Mouse (Mus musculus): Measurements from ENCODE around the gene Gbx1. TPM values are rescaled to one million over a fixed set of nuclear protein-coding genes. Genes with fewer than 3 reads are reported as not detected.

Gbx1 gene
- polyA plus RNA-seq, 1 experiment from 2014 or later: not detected

- peaks cover 13% of the 10 kb centered on the region for H3K36me3 ChIP-seq (ENCODE audit: control insufficient read depth, insufficient read depth, low read length)
- peak overlapping the region; percentile 74 for H3K27ac ChIP-seq (ENCODE audit: low read length)
- no peaks in the 10 kb centered on the region for H3K9me3 ChIP-seq (replicated peaks; ENCODE audit: control insufficient read depth, low read length)
- H3K27me3 ChIP-seq (ENCODE audit: control insufficient read depth, insufficient read depth, low read length): no peaks in the 10 kb centered on the region
- peak overlapping the region; percentile 53 for H3K4me3 ChIP-seq (replicated peaks; ENCODE audit: low read length)
- WGBS: 64% methylated on average over 6 of the region's 6 CpGs
- ATAC-seq (ENCODE audit: insufficient read depth, low FRiP score): peak; percentile 79; the same call in 1 of the 2 replicates
- H3K4me1 ChIP-seq (ENCODE audit: control insufficient read depth, insufficient read depth, low read length): peaks cover 26% of the 10 kb centered on the region
- H3K9ac ChIP-seq (ENCODE audit: low read length): peak overlapping the region; percentile 56
- H3K4me2 ChIP-seq (ENCODE audit: low read depth, low read length): peak overlapping the region; percentile 67
Observed at GRCm38 (mm10) chr5:24475476-24476241, 51.3 kb downstream of the Gbx1 start.

- H3K4me2 ChIP-seq (ENCODE audit: low read depth, low read length): peak overlapping the region; percentile 67
- H3K36me3 ChIP-seq (ENCODE audit: control insufficient read depth, insufficient read depth, low read length): peaks cover 5% of the 10 kb centered on the region; the same call in 1 of the 2 replicates
- H3K9ac ChIP-seq (ENCODE audit: low read length): peak overlapping the region; percentile 76
- H3K4me3 ChIP-seq (replicated peaks; ENCODE audit: low read length): peak overlapping the region; percentile 53
- H3K27ac ChIP-seq (ENCODE audit: low read length): peak overlapping the region; percentile 81
- no peaks in the 10 kb centered on the region for H3K27me3 ChIP-seq (ENCODE audit: control insufficient read depth, insufficient read depth, low read length)
- ATAC-seq (ENCODE audit: insufficient read depth, low FRiP score): no peak
- WGBS: 8% methylated on average over 67 of the region's 67 CpGs
- H3K9me3 ChIP-seq (replicated peaks; ENCODE audit: control insufficient read depth, low read length): no peaks in the 10 kb centered on the region
- H3K4me1 ChIP-seq (ENCODE audit: control insufficient read depth, insufficient read depth, low read length): peaks cover 26% of the 10 kb centered on the region
Observed at GRCm38 (mm10) chr5:24474723-24475261, 52.2 kb downstream of the Gbx1 start.

GRCm38 (mm10) chr5:24474025-24474722 lies 52.8 kb downstream of the Gbx1 start:
- Histone ChIP-seq H3K36me3 (ENCODE audit: control insufficient read depth, insufficient read depth, low read length) (peaks cover 5% of the 10 kb centered on the region; the same call in 1 of the 2 replicates), H3K9ac (ENCODE audit: low read length) (peak overlapping the region; percentile 76), H3K4me3 (replicated peaks; ENCODE audit: low read length) (peak overlapping the region; percentile 53), H3K4me1 (ENCODE audit: control insufficient read depth, insufficient read depth, low read length) (peaks cover 26% of the 10 kb centered on the region), H3K4me2 (ENCODE audit: low read depth, low read length) (peak overlapping the region; percentile 67), H3K27ac (ENCODE audit: low read length) (peak overlapping the region; percentile 81), H3K9me3 (replicated peaks; ENCODE audit: control insufficient read depth, low read length) (no peaks in the 10 kb centered on the region), H3K27me3 (ENCODE audit: control insufficient read depth, insufficient read depth, low read length) (no peaks in the 10 kb centered on the region)
- ATAC-seq (ENCODE audit: insufficient read depth, low FRiP score): peak; percentile 48; the same call in 1 of the 2 replicates
- WGBS: 8% methylated on average over 76 of the region's 77 CpGs

GRCm38 (mm10) chr5:24472884-24473619 lies 54.0 kb downstream of the Gbx1 start:
- Histone ChIP-seq H3K27ac (ENCODE audit: low read length) (peak overlapping the region; percentile 54), H3K9me3 (replicated peaks; ENCODE audit: control insufficient read depth, low read length) (no peaks in the 10 kb centered on the region), H3K4me1 (ENCODE audit: control insufficient read depth, insufficient read depth, low read length) (peaks cover 26% of the 10 kb centered on the region), H3K4me2 (ENCODE audit: low read depth, low read length) (peak overlapping the region; percentile 17; the same call in 1 of the 2 replicates), H3K27me3 (ENCODE audit: control insufficient read depth, insufficient read depth, low read length) (no peaks in the 10 kb centered on the region), H3K9ac (ENCODE audit: low read length) (0 out of 2 replicates have a peak overlapping the region, but pooled peaks have one; percentile 26), H3K36me3 (ENCODE audit: control insufficient read depth, insufficient read depth, low read length) (peaks cover 4% of the 10 kb centered on the region; the same call in 1 of the 2 replicates), H3K4me3 (replicated peaks; ENCODE audit: low read length) (no peak overlapping the region)
- no peak for ATAC-seq (ENCODE audit: insufficient read depth, low FRiP score)
- 46% methylated on average over 7 of the region's 7 CpGs for WGBS

GRCm38 (mm10) chr5:24470600-24470999 lies 56.4 kb downstream of the Gbx1 start:
- Histone ChIP-seq H3K9ac (ENCODE audit: low read length) (no peak overlapping the region), H3K27me3 (ENCODE audit: control insufficient read depth, insufficient read depth, low read length) (no peaks in the 10 kb centered on the region), H3K9me3 (replicated peaks; ENCODE audit: control insufficient read depth, low read length) (no peaks in the 10 kb centered on the region), H3K4me1 (ENCODE audit: control insufficient read depth, insufficient read depth, low read length) (peaks cover 22% of the 10 kb centered on the region), H3K4me2 (ENCODE audit: low read depth, low read length) (no peak overlapping the region), H3K27ac (ENCODE audit: low read length) (no peak overlapping the region), H3K36me3 (ENCODE audit: control insufficient read depth, insufficient read depth, low read length) (no peaks in the 10 kb centered on the region), H3K4me3 (replicated peaks; ENCODE audit: low read length) (no peak overlapping the region)
- peak; percentile 31; the same call in 1 of the 2 replicates for ATAC-seq (ENCODE audit: insufficient read depth, low FRiP score)
- WGBS: 8% methylated on average over 5 of the region's 5 CpGs

GRCm38 (mm10) chr5:24466762-24467161 lies 60.2 kb downstream of the Gbx1 start:
- H3K36me3 ChIP-seq (ENCODE audit: control insufficient read depth, insufficient read depth, low read length): no peaks in the 10 kb centered on the region
- H3K27me3 ChIP-seq (ENCODE audit: control insufficient read depth, insufficient read depth, low read length): no peaks in the 10 kb centered on the region
- no peak for ATAC-seq (ENCODE audit: insufficient read depth, low FRiP score)
- 68% methylated on average over 12 of the region's 12 CpGs for WGBS
- H3K9ac ChIP-seq (ENCODE audit: low read length): no peak overlapping the region
- no peaks in the 10 kb centered on the region for H3K9me3 ChIP-seq (replicated peaks; ENCODE audit: control insufficient read depth, low read length)
- H3K4me1 ChIP-seq (ENCODE audit: control insufficient read depth, insufficient read depth, low read length): 0 out of 2 replicates have a peak, but pooled peaks cover 4% of the 10 kb centered on the region
- H3K27ac ChIP-seq (ENCODE audit: low read length): no peak overlapping the region
- no peak overlapping the region for H3K4me3 ChIP-seq (replicated peaks; ENCODE audit: low read length)
- H3K4me2 ChIP-seq (ENCODE audit: low read depth, low read length): no peak overlapping the region

GRCm38 (mm10) chr5:24455613-24456012 lies 71.4 kb downstream of the Gbx1 start:
- H3K27ac ChIP-seq (ENCODE audit: low read length): peak overlapping the region; percentile 7; the same call in 1 of the 2 replicates
- no peak overlapping the region for H3K4me2 ChIP-seq (ENCODE audit: low read depth, low read length)
- H3K4me1 ChIP-seq (ENCODE audit: control insufficient read depth, insufficient read depth, low read length): peaks cover 41% of the 10 kb centered on the region
- 0 out of 2 replicates have a peak overlapping the region, but pooled peaks have one; percentile 6 for H3K9ac ChIP-seq (ENCODE audit: low read length)
- H3K9me3 ChIP-seq (replicated peaks; ENCODE audit: control insufficient read depth, low read length): no peaks in the 10 kb centered on the region
- WGBS: 69% methylated on average over 7 of the region's 7 CpGs
- no peak for ATAC-seq (ENCODE audit: insufficient read depth, low FRiP score)
- no peak overlapping the region for H3K4me3 ChIP-seq (replicated peaks; ENCODE audit: low read length)
- H3K36me3 ChIP-seq (ENCODE audit: control insufficient read depth, insufficient read depth, low read length): no peaks in the 10 kb centered on the region
- H3K27me3 ChIP-seq (ENCODE audit: control insufficient read depth, insufficient read depth, low read length): no peaks in the 10 kb centered on the region

GRCm38 (mm10) chr5:24455076-24455475 lies 71.9 kb downstream of the Gbx1 start:
- Histone ChIP-seq H3K9me3 (replicated peaks; ENCODE audit: control insufficient read depth, low read length) (no peaks in the 10 kb centered on the region), H3K27me3 (ENCODE audit: control insufficient read depth, insufficient read depth, low read length) (no peaks in the 10 kb centered on the region), H3K4me1 (ENCODE audit: control insufficient read depth, insufficient read depth, low read length) (peaks cover 41% of the 10 kb centered on the region), H3K4me3 (replicated peaks; ENCODE audit: low read length) (no peak overlapping the region), H3K9ac (ENCODE audit: low read length) (0 out of 2 replicates have a peak overlapping the region, but pooled peaks have one; percentile 6), H3K27ac (ENCODE audit: low read length) (peak overlapping the region; percentile 14; the same call in 1 of the 2 replicates), H3K4me2 (ENCODE audit: low read depth, low read length) (no peak overlapping the region), H3K36me3 (ENCODE audit: control insufficient read depth, insufficient read depth, low read length) (no peaks in the 10 kb centered on the region)
- no peak for ATAC-seq (ENCODE audit: insufficient read depth, low FRiP score)
- WGBS: 56% methylated on average over 3 of the region's 3 CpGs

Measured in stomach, embryonic 16.5 days (tissue).